Mouse (Mus musculus) ZHBTc4 (cell line): ENCODE data around the gene Tubgcp6.

ENCODE experiments used
- DNase-seq: peaks from one replicate; pipeline ENCODE4 v3.0.0-alpha.2; 2011; ENCODE audit warnings: low read depth, low spot score

The Tubgcp6 gene

DNA sequence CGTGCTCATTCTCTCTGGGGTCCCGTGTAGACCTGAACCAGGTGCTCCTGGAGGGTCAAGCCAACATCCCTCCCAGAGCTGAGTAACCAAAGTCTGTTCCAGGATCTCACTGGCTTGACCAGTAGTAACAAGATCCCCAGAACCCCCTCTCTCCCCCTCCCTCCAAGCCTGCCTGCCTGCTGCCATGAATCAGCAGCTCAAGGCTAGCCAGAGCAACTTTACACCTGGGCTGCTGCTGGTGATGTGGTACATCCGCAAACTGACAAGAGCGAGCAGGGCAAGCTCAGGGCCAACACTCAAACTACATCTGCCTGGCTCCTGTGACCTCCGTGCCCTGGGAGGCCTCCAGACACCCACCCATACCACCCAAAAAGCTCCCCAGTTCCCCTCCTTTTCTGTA, 18.5 kb upstream of the Tubgcp6 start:
- no peak for DNase-seq

DNA sequence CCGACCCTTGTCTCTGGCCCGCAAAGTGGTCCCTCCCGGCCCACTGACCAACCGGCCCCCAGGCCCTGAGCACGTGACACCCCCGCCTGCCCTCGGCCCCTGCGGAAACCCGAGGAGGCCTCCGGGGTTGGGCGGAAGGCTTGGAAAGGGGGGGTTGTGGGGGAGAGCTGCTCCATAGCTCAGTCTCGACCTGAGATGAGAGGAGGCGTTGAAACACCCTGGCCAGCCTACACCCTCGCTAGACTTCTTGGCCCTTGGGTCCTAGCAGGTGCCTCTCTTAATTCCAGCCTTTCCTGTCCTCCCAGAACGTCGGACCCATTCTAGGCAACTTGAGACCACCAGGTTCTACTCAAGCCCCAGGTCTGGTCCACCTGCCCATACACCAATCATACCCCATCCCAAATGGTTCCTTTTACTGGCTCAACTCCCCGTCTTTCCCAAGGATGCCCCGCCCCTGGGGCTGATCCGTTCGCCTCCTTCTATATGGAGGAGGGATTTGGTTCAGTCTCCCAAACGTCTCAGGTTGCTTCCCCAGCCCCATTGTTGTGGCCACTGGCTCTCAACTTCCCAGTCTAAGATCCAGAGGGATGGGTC, 17.8 kb upstream of the Tubgcp6 start, which contains the start of gene Mapk12:
Gene Mapk12 (minus strand): TSS at position 45 of the 594 bp plus-strand sequence.
- DNase-seq, result peak; percentile 76

DNA sequence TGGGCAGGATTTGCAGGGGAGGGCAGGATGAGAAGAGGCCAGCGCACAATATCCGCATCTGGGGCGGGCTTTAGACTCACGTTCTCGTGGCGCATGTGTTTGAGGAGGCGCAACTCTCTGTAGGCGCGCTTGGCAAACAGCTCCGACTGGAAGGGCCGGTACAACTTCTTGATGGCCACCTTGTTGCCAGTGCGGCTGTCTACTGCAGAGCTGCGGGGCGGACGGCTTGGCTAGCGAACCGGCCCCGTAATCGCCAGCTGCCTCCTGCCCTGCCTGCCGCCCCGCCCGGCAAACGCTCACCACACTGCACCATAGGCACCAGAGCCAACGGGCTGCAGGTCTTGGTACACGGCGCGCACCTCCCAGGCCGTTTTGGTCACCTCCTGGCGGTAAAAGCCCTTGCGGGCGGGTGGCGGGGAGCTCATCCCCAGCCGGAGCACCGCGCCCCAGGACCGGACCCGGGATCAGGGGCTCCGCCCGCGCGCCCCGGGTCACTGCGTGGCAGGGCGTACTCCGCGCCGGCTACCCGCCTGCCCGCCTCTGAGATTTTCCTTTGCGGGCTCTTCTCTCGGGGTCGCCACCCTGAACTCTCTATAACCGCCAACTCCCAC, 17.2 kb upstream of the Tubgcp6 start:
- peak; percentile 43 for DNase-seq

DNA sequence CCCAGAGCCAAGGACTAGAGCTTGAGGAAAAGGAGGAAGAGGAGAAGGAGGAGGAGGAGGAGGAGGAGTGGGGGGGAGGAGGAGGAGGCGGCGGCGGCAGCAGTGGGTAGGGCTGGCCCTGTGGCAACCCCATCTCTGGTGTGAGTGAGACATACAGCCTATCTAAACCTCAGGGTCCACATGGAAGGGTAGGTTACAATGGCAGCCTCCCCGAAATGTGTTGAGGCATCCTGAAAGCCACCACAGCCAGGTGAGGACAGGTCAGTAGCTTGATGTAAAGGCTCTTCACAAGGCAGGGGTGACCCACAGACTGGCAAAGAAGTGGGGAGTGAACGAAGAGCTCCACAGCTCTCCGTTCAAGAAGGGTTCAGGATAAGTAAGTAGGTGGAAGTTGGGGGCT, 15.6 kb upstream of the Tubgcp6 start:
- no peak for DNase-seq

DNA sequence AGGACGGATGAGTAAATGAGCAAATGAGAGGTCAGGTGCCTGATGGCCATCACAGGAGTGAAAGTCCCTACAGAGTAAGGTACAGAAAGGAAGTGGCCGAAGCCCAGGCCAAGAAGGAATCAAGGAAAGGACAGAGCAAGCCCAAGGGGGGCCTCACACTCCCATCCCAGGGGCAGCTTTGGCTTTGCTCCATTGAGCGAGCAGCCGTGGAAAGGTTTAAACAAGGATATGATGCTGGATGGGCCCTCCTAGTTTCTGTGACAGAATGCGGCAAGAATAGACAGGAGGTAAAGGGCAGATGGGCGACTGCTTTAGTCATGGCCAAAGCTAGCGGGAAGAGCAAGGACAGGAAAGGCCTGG, 15.1 kb upstream of the Tubgcp6 start:
- no peak for DNase-seq

DNA sequence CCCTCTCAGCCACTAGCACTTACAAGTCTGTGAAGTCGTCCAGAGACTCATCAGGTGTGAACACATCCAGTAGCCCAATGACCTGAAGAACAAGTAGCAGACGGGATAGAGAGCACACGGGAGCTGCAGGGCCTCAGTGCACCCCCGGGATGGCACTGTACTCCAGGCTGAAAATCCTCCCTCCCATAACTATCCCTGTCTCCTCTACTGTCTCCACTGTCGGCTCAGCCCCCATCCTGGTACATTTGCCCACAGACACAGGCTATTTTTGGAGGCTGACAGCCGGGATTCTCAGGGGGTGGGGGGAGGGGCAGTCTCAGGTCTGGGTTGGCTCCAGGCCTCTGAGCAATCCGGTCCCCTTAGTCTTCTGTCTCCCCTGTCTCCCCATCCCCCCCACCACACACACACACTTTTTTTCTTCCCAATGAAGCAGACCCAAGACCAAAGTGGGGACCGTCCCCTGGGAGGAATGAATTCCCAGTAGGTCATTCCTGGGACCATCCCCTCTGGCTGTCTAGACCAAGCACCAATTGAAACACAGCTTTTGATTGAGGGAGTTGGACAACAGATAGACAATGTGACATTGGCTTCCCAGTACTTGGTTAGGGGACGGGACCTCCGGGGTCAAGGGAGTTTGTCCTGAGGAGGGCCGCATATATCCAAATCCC, 14.6 kb upstream of the Tubgcp6 start:
- DNase-seq, result no peak

DNA sequence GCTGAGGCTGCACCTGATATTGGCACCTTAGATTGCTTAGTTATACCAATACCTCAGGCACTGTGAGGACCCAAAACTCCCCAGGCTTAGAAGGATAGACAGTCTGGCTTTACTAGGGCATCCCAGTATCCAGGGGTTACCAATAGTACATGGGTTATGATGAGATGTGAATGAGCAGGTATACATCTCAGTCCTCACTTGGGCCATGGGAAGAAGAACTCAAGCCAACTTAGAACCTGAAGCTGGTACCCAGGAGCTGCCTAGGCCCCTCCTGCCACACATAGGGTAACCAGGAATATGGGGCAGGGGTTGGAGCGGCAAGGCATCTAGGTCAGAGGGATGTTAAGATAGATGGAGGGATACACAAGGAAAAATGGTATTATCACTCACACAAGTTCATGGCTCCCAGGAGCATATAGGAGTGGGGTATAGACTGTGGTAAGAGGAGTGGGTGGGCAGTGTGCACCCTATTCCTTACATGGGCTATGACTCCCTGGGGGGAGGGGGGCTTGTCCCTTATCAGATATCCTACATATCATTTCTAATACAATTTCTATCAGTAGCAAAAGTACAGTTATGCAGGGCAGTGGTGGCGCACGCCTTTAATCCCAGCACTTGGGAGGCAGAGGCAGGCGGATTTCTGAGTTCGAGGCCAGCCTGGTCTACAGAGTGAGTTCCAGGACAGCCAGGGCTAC, 13.7 kb upstream of the Tubgcp6 start:
- DNase-seq, result no peak

DNA sequence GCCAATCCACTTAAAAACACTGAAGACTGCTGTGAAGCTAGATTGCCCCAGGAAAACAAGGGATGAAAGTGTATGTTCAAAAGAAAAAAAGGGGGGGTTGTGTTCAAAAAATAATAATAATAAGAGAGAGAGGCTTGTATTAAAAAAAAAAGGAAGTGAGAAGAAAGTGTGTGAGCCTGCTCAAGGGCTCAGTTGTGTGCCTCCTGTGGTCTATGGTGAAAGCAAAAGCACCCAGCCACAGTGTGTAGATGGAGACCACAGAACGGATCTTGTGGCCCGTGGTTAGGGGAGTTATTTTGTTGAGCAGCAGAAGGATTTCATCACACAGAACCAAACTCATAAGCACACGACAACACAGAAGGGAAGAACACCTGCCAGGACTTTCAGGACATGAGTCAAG, 8.4 kb upstream of the Tubgcp6 start:
- DNase-seq, result no peak

DNA sequence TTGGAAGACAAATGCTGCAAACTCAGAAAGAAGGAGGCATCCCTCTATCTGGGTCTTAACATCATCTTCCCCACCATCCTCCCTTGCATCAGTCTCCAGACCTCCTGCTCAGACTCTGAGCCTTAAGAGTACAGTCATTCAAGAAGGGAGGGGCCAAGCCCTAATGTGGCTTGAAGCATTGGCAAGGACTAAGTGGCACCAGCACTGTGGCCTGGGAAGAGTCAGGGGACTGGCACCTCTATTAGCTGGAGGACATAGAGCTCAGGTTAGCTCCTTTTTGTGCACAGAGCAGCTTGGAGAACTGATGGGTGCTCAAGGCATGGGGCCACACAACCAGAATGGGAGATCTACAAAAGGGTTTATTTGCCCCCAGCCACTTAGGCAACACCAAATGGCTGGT, 7.3 kb upstream of the Tubgcp6 start:
- no peak for DNase-seq

DNA sequence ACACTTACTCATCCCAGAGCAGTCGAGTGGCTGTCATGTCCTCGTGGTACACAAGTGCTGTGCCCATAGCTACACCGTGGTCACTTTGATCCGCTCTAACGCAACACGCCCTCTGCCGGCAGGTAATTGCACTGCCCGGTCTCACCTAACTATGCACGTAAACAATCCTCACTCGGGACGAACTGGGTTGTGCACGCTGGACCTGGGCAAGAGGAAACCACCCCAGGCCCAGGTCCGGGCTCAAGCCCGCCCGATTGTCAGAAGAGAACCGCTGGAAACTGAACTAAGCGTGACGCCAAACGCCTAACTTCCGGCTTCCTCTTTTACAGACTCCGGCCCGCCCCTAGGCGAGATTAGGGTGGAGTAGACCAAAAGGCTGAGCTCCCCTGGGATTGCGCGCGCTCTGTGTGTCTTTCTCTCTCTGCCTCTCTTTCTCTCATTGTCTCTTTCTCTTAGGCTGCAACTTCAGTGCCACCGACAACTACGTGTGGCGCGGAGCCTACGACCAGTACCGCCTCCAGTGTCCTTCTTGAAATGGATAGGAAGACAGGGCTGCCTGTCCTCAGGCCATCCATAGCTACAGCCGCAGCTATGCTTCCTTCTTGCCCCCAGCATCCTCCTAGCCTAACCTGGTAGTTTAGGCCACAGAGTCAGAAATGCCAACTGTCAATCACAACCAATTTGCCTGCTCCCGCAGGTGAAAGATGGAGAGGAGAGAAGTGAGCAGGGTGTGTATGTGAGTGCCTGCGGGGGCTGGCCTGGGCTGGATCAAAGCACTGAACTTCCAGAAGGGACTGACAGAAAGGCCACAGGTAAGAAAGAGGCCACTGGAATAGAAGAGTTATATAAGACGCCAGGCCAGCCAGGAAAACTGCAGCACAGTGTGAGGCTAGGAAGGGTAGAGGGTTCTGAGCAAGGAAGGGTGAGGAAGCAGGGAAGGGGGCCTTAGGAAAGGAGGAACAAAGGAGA, 5.8 kb upstream of the Tubgcp6 start, which contains the start of gene Hdac10:
Gene Hdac10 (minus strand): TSS at position 319 of the 969 bp plus-strand sequence.
- DNase-seq, result peak; percentile 88

DNA sequence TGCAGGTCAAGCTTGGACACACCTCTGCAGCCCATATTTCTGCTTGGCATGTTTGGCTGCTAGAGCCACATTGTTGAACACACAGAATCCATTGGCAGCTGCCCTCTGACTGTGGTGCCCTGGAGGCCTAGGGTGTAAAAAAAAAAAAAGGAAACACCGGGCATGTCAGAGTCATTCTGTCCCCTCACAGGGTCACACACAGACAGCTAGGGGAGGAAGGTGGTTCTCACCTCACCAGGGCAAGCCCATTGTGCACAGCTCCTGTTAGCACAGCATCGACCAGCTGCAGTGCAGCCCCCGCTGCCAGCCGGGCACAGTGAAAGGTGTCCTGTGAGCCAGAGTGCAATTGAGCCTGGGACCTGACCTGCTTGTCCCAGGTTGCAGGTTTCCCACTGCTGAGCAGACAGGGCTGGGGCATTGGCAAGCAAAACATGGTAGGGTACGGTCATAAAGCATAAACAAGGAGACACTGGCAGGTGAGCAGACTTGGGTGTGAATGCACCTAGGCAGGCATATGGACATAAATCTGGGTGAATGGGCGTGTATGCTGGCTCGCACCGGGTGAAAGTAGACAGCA, 4.5 kb upstream of the Tubgcp6 start:
- no peak for DNase-seq

DNA sequence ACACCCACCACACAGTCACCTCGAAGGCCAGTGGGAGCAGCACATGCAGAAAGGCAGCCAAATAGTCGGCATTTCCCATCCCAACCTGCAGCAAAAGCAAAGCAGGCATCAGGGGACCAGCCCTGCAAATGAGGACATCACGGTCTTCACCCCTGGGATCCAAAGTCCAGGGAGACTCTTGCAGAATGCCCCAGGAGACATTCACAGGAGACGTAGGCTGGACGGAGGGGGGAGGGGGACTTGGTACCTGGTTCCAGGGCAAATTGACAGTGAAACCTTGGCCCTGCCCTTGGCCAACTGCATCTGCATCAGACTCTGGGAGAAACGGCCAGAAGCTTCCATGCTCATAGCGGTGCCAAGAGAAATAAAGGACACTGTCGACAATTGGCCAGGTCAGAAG, 3.7 kb upstream of the Tubgcp6 start:
- DNase-seq, result no peak

DNA sequence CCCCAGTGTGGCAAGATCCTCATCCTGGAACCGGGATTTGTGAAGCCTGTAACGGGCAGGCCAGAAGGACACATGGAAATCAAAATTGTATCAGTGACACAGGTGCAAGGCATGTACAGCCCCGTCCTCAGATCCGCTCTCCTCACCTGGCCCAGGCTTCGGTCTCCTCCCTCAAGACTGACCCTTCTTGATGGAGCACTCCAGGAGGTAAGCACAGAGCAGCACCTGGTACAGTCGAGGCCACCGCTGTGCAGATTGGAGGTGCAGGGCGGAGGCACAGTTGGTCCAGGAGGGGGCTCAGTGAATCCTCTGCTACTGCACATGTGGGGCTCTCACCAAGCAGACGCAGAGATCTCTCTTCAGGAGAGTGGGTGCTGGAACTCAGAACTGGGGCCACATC, 2.4 kb upstream of the Tubgcp6 start:
- no peak for DNase-seq

DNA sequence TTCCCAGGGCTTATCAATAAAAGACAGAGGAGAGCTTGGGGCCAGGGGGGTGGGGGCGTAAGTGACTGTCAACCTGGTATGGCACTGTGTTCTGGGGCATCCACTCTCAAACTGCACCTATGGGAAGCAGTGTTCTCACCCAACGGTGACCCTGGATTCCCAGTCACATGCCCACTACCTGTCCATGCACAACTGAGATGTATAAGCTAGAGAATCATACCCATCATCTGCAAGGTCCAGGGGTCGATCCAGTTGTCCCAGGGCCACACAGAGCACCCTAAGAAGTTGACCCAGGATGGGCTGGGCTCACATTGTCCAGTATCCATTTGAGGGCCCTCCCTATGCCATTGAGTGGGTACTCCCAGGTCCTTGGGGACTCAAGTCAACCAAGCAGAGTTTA, 1.4 kb upstream of the Tubgcp6 start:
- DNase-seq, result no peak

DNA sequence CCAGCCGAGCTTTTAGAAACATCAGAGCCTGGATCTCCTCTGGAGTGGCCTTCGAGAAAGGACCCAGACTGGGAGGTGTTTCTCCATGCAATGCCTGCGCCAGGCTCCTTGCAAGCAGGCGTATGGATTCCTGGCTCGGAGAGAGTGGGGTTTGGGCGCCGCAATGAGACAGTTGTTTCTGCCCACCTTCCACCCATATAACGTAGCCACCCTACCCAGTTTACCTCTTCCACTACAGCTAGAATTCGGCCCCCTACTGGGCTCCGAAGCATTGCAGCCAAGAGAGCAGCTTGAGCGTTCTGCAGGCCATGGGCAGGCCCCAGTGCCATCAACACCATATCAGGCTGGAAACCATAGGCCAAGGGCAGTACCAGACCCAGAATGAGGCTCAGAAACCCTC, 683 bp upstream of the Tubgcp6 start:
- DNase-seq, result peak; percentile 75

DNA sequence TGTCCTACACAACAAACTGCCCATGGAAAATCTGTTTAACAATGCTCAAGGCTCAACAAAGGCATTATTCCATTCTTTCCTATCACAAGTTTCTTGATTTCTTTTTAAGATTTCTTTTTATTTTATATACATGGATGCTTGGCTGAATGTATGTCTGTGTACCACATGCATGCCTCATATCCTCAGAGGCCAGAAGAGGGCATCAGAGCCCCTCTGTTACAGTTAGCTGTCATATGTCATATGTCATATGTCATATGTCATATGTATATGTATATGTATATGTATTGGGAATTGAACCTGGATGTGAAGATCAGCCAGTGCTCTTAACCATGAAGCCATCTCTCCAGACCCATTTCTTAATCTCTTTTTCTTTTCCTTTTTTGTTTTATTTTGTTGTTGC, 4.9 kb downstream of the Tubgcp6 start:
- DNase-seq, result no peak

DNA sequence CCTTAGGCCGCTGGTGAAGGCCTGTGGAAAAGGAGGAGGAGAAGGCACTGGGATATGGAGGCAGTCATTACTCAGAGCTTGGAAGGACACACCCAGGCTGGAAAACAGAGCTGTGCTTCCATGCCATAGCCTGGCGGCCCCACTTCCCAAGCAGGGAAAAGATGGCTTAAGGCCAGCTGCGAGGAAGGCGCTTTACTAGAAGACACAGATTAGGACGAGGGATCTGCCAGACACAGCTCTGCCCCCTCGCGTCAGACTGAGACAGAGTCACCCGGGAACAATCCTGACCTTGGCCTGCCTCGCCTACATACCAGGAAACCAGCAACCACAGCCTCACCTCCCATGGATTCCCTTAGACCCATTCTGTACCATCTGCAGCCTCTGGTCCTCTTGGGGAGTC, 12.8 kb downstream of the Tubgcp6 start:
- DNase-seq, result peak; percentile 69

DNA sequence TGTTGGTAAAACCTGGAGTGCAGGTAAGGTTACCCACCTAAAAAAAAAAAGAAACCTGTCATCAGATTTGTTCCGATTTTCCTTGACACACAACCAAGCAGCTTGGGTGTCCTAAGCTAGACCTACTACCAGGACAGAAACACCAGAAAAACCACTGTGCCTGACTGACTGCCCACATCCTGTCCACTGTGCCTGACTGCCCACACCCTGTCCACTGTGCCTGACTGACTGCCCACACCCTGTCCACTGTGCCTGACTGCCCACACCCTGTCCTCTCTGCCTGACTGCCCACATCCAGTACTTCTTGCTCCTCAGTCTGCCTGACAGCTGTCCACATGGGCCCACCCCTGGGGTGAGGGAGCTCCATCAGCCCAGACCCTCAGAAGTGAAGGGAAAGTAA, 15.9 kb downstream of the Tubgcp6 start:
- no peak for DNase-seq

DNA sequence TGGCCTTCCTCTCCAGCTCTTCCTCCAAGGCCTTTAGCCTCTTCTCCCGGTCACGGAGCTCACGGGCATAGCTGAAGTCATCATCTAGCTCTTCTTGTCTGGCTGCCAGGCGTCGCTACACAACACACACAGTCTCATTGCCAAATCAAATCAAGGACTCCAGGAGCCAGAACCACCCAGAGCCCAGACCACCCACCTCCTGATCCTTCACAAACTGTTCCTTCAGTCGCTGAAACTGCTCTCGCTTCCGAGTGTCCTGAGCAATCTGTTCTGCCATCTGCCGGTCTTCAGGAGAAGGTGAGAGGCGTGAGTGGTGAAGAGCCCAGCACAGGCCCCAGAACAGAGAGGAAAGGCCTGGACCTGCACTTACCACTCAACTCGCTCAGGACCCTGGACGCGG, 16.8 kb downstream of the Tubgcp6 start:
- no peak for DNase-seq

DNA sequence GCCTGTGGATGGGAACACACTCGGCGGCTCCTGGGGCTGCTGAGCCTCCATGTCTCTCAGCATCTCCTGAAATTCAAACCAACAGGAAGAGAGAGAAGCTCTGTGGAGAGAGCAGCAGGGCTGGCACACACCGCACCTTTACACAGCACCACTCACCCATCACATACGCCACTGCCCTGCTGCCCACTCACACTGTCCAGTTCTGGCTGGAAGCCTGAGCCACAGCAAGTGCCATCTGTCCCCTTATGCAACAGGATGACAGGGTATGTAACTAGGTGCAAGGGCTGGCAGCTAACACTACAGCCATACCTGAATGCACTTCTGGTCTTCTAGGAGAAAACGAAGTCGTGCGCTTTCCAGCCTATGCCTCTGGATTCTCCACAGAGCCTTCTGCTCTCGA, 18.5 kb downstream of the Tubgcp6 start:
- DNase-seq, result no peak

DNA sequence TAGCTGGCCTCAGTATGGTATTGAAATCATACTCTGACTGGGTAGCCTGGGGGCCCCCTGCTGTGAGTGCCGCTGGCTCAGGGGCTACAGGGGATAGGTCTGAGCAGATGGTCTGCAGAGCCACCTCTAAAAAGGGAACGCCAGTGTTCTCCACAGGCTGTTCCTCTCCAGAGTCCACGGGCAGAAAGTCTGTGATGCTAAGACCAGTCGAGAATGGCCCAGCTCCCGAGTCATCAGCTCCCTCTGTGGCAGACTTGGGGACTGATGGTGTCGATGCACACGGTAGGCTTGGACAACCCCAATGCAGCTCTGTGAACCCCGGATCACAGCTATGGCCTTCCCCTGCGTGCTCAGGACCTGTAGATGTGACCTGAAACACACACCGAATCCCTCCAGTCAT, 19.0 kb downstream of the Tubgcp6 start:
- no peak for DNase-seq
